Mouse (Mus musculus) adrenal gland, adult 8-10 months (tissue): ENCODE measurements around the gene Cadps. TPM values are rescaled to one million over a fixed set of nuclear protein-coding genes. Genes with fewer than 3 reads are reported as not detected.
"Not testable (repeated sequence)": the region's sequence is repeated elsewhere in the genome, so short reads cannot be mapped to it uniquely, and the experiment has no call there.

ENCODE experiments used
- DNase-seq: peaks from one replicate; pipeline ENCODE4 v3.0.0; 2022
- total RNA-seq, 4 experiments: library from RNA; stranded (reverse); gene quantifications; 2 replicates each; pipeline ENCODE4 v1.2.4; 2022

The Cadps gene
- total RNA-seq, 4 experiments from 2014 or later, result 12.6 to 20.3 (median 16.3) TPM

DNA sequence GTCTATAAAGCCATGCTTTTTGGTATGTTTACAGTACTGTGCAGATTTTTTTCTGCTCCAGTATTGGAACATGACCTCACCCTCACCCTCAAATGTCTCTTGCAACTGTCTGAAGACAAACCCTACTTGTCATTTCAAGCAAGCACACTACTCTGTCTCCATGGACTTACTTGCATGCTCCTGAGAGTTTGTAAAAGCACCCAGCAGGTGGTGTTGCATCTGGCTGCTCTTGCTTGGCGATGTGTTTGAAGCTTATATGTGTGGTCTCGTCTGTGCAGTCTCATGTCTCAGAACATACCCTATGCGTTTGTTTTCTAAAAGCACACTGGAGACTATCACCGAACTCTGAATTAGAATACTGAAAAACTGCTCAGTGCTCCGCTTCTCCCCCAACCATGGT is 241.2 kb downstream of the Cadps start:
- DNase-seq, result no peak

- no peak for DNase-seq
These were observed 242.1 kb downstream of the Cadps start for GRCm38 (mm10) chr14:12580786-12581185.

DNA sequence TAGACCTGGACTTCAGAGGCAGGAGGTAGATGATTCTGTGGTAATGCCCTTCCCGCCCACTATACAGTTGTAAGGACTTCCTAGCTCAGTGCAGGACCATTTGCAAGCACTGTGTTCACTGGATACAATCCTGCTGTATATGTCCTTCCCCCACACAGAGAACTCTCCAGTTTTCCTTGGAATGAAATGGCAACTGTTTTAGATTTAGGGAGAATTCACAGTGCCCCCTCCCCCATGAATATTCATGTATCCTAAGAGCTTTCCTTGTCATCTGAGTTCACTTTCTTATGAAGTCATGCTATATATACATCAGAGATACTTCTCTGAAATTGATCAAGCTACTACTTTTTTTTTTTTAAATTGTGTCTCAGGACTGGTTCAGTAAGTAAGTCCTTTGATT is 244.7 kb downstream of the Cadps start:
- DNase-seq, result no peak

DNA sequence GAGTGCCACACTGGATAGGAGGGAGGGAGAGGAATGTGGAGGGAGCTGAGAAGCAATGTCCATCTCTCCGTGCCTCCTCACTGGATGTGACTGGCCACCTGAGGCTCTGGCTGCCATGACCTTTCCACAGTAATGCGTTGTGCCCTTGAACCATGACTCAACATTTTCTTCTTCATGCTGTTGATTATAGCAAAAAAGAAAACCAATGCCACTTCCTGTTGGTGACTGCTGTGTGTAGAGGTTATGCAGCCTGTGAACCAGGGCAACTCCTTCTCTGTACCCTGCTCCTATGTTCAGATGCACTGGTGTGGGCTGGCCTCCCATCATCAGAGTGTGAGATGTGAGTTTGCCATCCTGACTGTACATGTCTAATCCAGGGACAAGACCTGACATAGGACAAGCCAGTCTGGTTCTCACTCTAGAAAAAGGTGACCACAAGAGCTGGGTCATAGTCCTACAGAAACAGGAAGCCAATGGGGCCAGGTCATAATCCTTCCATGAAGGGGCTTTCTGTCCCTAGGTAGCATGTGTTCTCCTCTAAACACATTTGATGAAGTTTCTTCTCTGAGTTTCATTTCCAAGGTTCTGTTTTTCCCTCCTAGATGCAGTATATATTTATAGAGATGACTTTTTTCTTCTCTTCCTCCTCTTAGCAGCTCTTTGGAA is 245.3 kb downstream of the Cadps start:
- no peak for DNase-seq

- DNase-seq, result peak; percentile 7
These were observed 247.8 kb downstream of the Cadps start for GRCm38 (mm10) chr14:12575105-12575504.

DNA sequence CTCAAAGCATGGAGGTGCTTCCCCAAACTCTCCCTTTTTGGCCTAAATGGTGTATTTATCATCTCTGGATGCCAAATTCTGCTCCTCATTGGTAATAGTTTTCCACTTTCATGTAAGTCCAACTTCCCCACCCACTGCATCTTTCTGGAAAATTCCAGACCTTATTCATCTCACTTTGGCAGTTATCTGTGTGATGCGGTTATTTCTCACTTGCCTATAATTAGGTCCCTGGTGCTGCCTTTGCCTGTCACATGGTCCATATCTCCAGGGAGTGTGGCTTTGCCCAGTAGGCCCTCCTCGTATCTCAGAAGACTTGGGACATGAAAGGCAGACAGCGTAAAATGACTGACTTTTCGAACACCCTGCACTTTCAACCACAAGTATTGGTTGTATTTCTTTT is 248.5 kb downstream of the Cadps start:
- no peak for DNase-seq

- not testable (repeated sequence) for DNase-seq
These were observed 261.1 kb downstream of the Cadps start for GRCm38 (mm10) chr14:12561730-12562129.

DNA sequence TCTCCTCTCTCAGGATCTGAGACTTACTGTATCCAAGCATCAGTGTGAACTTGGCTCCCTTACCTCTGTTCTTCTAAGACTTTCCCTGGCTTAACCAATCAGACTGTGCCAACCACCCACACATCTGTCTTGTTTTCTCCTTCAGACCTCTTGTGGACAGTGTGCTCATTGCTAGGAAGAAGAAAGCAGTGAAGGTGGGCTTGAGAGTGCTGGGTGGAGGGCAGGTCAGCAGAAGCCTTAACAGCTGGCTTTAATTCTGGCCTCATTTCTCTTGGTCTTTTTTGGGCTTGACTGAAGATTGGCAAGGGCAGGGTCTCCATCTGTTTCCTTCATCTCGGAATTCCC is 262.7 kb downstream of the Cadps start:
- no peak for DNase-seq

- DNase-seq, result no peak
These were observed 263.2 kb downstream of the Cadps start for GRCm38 (mm10) chr14:12559574-12560232.

DNA sequence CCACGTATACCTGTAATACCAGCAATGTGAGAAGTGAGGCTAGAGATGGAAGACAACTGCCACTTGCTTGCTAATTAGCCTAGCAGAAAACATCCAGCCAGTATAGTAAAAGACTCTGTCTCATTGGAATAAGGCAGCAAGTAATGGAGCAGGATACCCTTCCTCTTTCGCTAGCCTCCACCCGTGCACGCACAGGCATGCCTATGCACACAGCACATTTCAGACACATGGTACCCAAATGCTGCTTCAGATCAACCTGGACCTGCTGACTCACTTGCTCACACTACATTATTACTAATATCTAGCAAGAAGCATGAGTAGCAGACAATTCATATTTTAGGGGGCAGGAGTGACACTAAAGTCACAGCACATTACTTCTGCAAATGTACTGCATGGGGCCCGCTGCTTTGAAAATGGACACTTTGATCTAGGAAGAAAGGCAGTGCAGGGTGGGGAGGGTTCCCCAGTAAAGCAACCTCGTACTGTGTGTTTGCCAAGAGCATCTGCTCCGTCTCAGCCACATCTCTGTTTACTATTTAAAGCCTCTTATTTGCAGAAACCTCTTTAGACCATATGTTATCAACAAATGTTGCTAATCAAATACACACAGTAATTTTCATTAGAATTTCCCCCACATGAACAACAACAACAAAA is 263.8 kb downstream of the Cadps start:
- DNase-seq, result no peak

- no peak for DNase-seq
These were observed 268.4 kb downstream of the Cadps start for GRCm38 (mm10) chr14:12554486-12554885.

GRCm38 (mm10) chr14:12551353-12551752 is 271.5 kb downstream of the Cadps start:
- no peak for DNase-seq

DNA sequence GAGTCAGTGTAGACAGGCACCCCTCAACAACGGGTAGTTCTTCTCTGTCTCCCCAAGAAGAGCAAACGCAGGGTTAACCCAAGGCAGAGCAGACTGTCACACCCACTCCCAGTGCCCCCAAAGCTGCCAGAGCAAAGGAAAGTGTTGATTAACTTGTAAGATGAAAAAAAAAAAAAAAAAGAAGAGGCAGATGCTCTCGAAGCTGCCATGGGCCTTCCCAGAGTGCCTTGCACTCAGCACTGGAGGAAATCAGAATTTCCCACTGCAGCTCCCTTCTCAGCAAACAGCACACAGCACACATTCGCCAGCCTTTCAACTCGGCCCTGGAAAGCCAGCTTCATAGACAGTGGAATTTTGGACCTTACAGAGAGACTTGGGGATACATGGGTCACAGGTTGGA is 271.9 kb downstream of the Cadps start:
- DNase-seq, result no peak

DNA sequence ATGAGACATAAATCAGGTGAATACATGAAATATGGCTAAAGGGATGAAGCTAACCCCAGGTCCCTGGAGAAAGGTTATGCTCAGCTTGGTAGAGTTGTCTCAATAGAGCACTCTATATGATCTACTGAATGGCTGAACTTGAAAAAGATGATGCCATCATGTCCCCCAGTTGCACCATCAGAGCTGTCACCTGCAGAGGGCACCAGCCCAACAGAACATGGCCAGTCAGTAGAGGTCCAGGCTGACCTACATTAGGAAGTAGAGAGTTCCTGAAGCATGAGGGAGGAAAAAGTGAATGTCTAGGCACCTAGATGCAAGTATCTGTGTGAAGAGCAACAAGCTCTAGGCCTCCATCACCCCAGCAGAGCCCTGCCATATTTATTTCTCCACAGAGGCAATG is 273.6 kb downstream of the Cadps start:
- no peak for DNase-seq

GRCm38 (mm10) chr14:12547496-12547895 is 275.4 kb downstream of the Cadps start:
- DNase-seq, result no peak

GRCm38 (mm10) chr14:12541733-12542132 is 281.1 kb downstream of the Cadps start:
- DNase-seq, result no peak

DNA sequence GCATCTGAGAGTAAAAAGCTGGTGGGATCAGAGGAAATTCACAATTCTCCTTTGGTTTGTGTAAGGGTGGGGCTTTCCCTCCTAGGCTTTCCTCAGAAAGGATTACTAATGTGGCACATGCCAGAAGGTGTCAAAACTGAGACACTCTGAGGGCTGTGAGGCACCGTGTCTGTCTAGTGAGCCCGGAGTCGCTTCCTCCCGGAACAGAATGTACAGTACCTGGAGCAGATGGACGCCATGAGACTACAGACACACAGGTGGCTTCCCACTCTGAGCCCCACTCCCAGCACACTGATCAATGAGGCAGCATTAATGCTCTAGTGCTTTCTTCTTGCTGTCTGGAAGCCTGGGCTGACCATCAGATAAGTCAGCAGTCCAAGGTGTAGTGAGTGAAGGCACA is 283.8 kb downstream of the Cadps start:
- no peak for DNase-seq

- DNase-seq, result no peak
These were observed 291.8 kb downstream of the Cadps start for GRCm38 (mm10) chr14:12531101-12531500.

DNA sequence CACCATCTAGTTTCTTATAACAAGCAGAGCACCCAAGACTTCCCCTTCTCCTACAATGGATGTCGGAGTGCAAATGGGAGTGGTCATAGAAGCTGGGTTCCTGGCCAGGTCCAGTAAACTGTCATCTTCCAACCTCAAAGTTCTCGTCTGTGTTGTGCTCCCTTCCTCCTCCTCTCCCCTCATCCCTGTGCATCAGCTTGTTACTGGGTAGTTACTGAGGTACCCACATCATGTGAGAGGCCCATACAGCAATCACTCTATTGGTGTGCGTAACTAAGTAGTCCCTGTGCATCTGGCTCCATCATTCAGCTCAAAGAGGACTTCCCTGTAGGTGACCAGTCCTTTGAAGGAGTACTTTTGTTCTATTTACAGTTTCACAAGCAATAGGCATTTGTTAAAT is 292.3 kb downstream of the Cadps start:
- DNase-seq, result no peak

GRCm38 (mm10) chr14:12529961-12530542 is 292.8 kb downstream of the Cadps start:
- peak; percentile 15 for DNase-seq

DNA sequence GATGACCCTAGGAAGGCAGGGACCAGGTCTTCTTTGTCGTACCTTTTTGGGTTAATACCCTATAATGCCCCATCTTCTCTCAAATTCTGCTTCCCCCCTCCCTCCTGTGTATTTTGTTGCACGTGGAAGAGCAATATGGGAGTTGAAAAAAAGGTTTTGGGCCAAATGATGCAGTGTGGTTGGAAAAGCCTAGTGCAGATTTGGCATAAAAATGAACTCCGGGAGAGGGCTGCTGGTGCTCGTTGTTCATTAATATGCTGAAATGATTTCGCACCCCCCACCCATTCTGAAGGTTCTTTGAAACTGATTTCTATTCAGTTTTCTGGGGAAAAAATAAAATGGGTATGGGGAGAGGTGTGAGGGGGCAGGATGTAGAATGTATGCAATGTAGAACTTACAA is 295.6 kb downstream of the Cadps start:
- no peak for DNase-seq

DNA sequence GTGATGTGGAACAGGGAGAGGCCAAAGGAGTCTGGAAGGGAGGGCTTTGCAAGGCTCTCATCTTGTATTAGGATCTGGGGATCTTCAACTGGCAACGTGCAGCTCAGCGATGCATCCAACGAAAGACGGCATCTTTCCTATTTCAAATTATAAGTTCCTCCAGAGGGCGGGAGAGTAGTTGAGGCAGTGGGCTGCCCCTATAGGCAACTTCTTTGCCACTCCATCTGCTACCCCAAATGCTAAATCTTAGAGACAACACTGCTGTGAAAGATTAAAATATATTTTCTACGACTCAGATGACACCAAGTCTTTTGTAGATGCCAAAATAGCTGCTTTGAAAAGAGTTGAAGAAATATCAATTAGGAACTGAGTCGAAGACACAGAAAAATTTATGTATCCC is 315.9 kb downstream of the Cadps start:
- no peak for DNase-seq

- no peak for DNase-seq
These were observed 318.5 kb downstream of the Cadps start for GRCm38 (mm10) chr14:12504191-12504947.
